Mouse (Mus musculus): ENCODE results near the gene Slc24a4. TPM values are rescaled to one million over a fixed set of nuclear protein-coding genes. Genes with fewer than 3 reads are reported as not detected.

The Slc24a4 gene
- total and polyA plus RNA-seq, 3 experiments, result 0.16 TPM; not detected in 2

GRCm38 (mm10) chr12:102183201-102183600, 54.7 kb downstream of the Slc24a4 start:
- no peaks in the 10 kb centered on the region for H3K4me1 ChIP-seq (ENCODE audit: insufficient read depth, low read depth, low read length)
- H3K4me3 ChIP-seq (ENCODE audit: low read depth, low read length), result no peak overlapping the region
- no peak for TF ChIP-seq GATA2 (IDR thresholded peaks at IDR 0.05; ENCODE audit: borderline replicate concordance, low read depth, low read length)
- no peak for TF ChIP-seq TAL1 (conservative IDR thresholded peaks at IDR 0.05; ENCODE audit: low read depth, low read length)
- no peak for TF ChIP-seq POLR2AphosphoS5 (IDR thresholded peaks at IDR 0.05; ENCODE audit: insufficient replicate concordance, low read depth, low read length)
- TF ChIP-seq GATA1 (IDR thresholded peaks at IDR 0.05; ENCODE audit: borderline replicate concordance, low read length), result no peak
- no peak for TF ChIP-seq CTCF (IDR thresholded peaks at IDR 0.05; ENCODE audit: low read depth, low read length)
- ATAC-seq (ENCODE audit: extremely low read depth, insufficient number of reproducible peaks, low FRiP score, poor library complexity, severe bottlenecking), result no peak
- no peaks in the 10 kb centered on the region for H3K27me3 ChIP-seq (ENCODE audit: insufficient read depth, low read length)
- H3K36me3 ChIP-seq (replicated peaks), result no peaks in the 10 kb centered on the region
- no peak for DNase-seq (ENCODE audit: low spot score)
- no peaks in the 10 kb centered on the region for H3K9me3 ChIP-seq (replicated peaks)

GRCm38 (mm10) chr12:102190820-102191219, 62.3 kb downstream of the Slc24a4 start:
- H3K9me3 ChIP-seq (replicated peaks), result no peaks in the 10 kb centered on the region
- H3K36me3 ChIP-seq (replicated peaks), result no peaks in the 10 kb centered on the region
- no peaks in the 10 kb centered on the region for H3K4me1 ChIP-seq (ENCODE audit: insufficient read depth, low read depth, low read length)
- DNase-seq (ENCODE audit: low spot score), result no peak
- ATAC-seq (ENCODE audit: extremely low read depth, insufficient number of reproducible peaks, low FRiP score, poor library complexity, severe bottlenecking), result no peak
- H3K27me3 ChIP-seq (ENCODE audit: insufficient read depth, low read length), result no peaks in the 10 kb centered on the region
- H3K4me3 ChIP-seq (ENCODE audit: low read depth, low read length), result no peak overlapping the region
- TF ChIP-seq GATA1 (IDR thresholded peaks at IDR 0.05; ENCODE audit: borderline replicate concordance, low read length) (no peak), CTCF (IDR thresholded peaks at IDR 0.05; ENCODE audit: low read depth, low read length) (no peak), GATA2 (IDR thresholded peaks at IDR 0.05; ENCODE audit: borderline replicate concordance, low read depth, low read length) (no peak), TAL1 (conservative IDR thresholded peaks at IDR 0.05; ENCODE audit: low read depth, low read length) (no peak), POLR2AphosphoS5 (IDR thresholded peaks at IDR 0.05; ENCODE audit: insufficient replicate concordance, low read depth, low read length) (no peak)

GRCm38 (mm10) chr12:102201516-102201915, 73.0 kb downstream of the Slc24a4 start:
- Histone ChIP-seq H3K4me3 (ENCODE audit: low read depth, low read length) (no peak overlapping the region), H3K4me1 (ENCODE audit: insufficient read depth, low read depth, low read length) (no peaks in the 10 kb centered on the region), H3K9me3 (replicated peaks) (no peaks in the 10 kb centered on the region), H3K36me3 (replicated peaks) (no peaks in the 10 kb centered on the region), H3K27me3 (ENCODE audit: insufficient read depth, low read length) (no peaks in the 10 kb centered on the region)
- no peak for DNase-seq (ENCODE audit: low spot score)
- ATAC-seq (ENCODE audit: extremely low read depth, insufficient number of reproducible peaks, low FRiP score, poor library complexity, severe bottlenecking), result no peak
- no peak for TF ChIP-seq TAL1 (conservative IDR thresholded peaks at IDR 0.05; ENCODE audit: low read depth, low read length)
- TF ChIP-seq GATA1 (IDR thresholded peaks at IDR 0.05; ENCODE audit: borderline replicate concordance, low read length), result no peak
- no peak for TF ChIP-seq GATA2 (IDR thresholded peaks at IDR 0.05; ENCODE audit: borderline replicate concordance, low read depth, low read length)
- no peak for TF ChIP-seq CTCF (IDR thresholded peaks at IDR 0.05; ENCODE audit: low read depth, low read length)
- no peak for TF ChIP-seq POLR2AphosphoS5 (IDR thresholded peaks at IDR 0.05; ENCODE audit: insufficient replicate concordance, low read depth, low read length)

- H3K4me1 ChIP-seq (ENCODE audit: insufficient read depth, low read depth, low read length), result no peaks in the 10 kb centered on the region
- H3K4me3 ChIP-seq (ENCODE audit: low read depth, low read length), result no peak overlapping the region
- H3K36me3 ChIP-seq (replicated peaks), result no peaks in the 10 kb centered on the region
- ATAC-seq (ENCODE audit: extremely low read depth, insufficient number of reproducible peaks, low FRiP score, poor library complexity, severe bottlenecking) (no peak), DNase-seq (ENCODE audit: low spot score) (no peak)
- TF ChIP-seq GATA1 (IDR thresholded peaks at IDR 0.05; ENCODE audit: borderline replicate concordance, low read length) (no peak), GATA2 (IDR thresholded peaks at IDR 0.05; ENCODE audit: borderline replicate concordance, low read depth, low read length) (no peak), CTCF (IDR thresholded peaks at IDR 0.05; ENCODE audit: low read depth, low read length) (no peak), POLR2AphosphoS5 (IDR thresholded peaks at IDR 0.05; ENCODE audit: insufficient replicate concordance, low read depth, low read length) (no peak), TAL1 (conservative IDR thresholded peaks at IDR 0.05; ENCODE audit: low read depth, low read length) (no peak)
- H3K9me3 ChIP-seq (replicated peaks), result no peaks in the 10 kb centered on the region
- no peaks in the 10 kb centered on the region for H3K27me3 ChIP-seq (ENCODE audit: insufficient read depth, low read length)
These were observed 74.4 kb downstream of the Slc24a4 start for GRCm38 (mm10) chr12:102202901-102203300.

GRCm38 (mm10) chr12:102206471-102206870, 77.9 kb downstream of the Slc24a4 start:
- Histone ChIP-seq H3K27me3 (ENCODE audit: insufficient read depth, low read length) (0 out of 2 replicates have a peak, but pooled peaks cover 3% of the 10 kb centered on the region), H3K36me3 (replicated peaks) (no peaks in the 10 kb centered on the region), H3K4me3 (ENCODE audit: low read depth, low read length) (no peak overlapping the region), H3K4me1 (ENCODE audit: insufficient read depth, low read depth, low read length) (no peaks in the 10 kb centered on the region), H3K9me3 (replicated peaks) (no peaks in the 10 kb centered on the region)
- ATAC-seq (ENCODE audit: extremely low read depth, insufficient number of reproducible peaks, low FRiP score, poor library complexity, severe bottlenecking) (no peak), DNase-seq (ENCODE audit: low spot score) (no peak)
- no peak for TF ChIP-seq GATA1 (IDR thresholded peaks at IDR 0.05; ENCODE audit: borderline replicate concordance, low read length)
- TF ChIP-seq CTCF (IDR thresholded peaks at IDR 0.05; ENCODE audit: low read depth, low read length), result no peak
- TF ChIP-seq TAL1 (conservative IDR thresholded peaks at IDR 0.05; ENCODE audit: low read depth, low read length), result no peak
- no peak for TF ChIP-seq GATA2 (IDR thresholded peaks at IDR 0.05; ENCODE audit: borderline replicate concordance, low read depth, low read length)
- no peak for TF ChIP-seq POLR2AphosphoS5 (IDR thresholded peaks at IDR 0.05; ENCODE audit: insufficient replicate concordance, low read depth, low read length)

GRCm38 (mm10) chr12:102207245-102207644, 78.7 kb downstream of the Slc24a4 start:
- H3K27me3 ChIP-seq (ENCODE audit: insufficient read depth, low read length), result peaks cover 6% of the 10 kb centered on the region; the same call in 1 of the 2 replicates
- no peak overlapping the region for H3K4me3 ChIP-seq (ENCODE audit: low read depth, low read length)
- H3K9me3 ChIP-seq (replicated peaks), result no peaks in the 10 kb centered on the region
- no peaks in the 10 kb centered on the region for H3K4me1 ChIP-seq (ENCODE audit: insufficient read depth, low read depth, low read length)
- TF ChIP-seq CTCF (IDR thresholded peaks at IDR 0.05; ENCODE audit: low read depth, low read length), result no peak
- no peak for TF ChIP-seq POLR2AphosphoS5 (IDR thresholded peaks at IDR 0.05; ENCODE audit: insufficient replicate concordance, low read depth, low read length)
- TF ChIP-seq TAL1 (conservative IDR thresholded peaks at IDR 0.05; ENCODE audit: low read depth, low read length), result no peak
- TF ChIP-seq GATA2 (IDR thresholded peaks at IDR 0.05; ENCODE audit: borderline replicate concordance, low read depth, low read length), result no peak
- no peak for TF ChIP-seq GATA1 (IDR thresholded peaks at IDR 0.05; ENCODE audit: borderline replicate concordance, low read length)
- ATAC-seq (ENCODE audit: extremely low read depth, insufficient number of reproducible peaks, low FRiP score, poor library complexity, severe bottlenecking) (no peak), DNase-seq (ENCODE audit: low spot score) (no peak)
- H3K36me3 ChIP-seq (replicated peaks), result no peaks in the 10 kb centered on the region

Measured in G1E (cell line).